Mouse (Mus musculus): ENCODE measurements at regions not wholly inside any gene's neighbourhood (a gene's known extent, or its start where the extent isn't known, plus 50 kb on each side); places are given as distances from the start of the nearest gene placed in this dataset.

GRCm38 (mm10) chr9:30772456-30772855, 149.8 kb downstream of the Adamts15 start:
- DNase-seq (ENCODE audit: extremely low spot score), result no peak

DNA sequence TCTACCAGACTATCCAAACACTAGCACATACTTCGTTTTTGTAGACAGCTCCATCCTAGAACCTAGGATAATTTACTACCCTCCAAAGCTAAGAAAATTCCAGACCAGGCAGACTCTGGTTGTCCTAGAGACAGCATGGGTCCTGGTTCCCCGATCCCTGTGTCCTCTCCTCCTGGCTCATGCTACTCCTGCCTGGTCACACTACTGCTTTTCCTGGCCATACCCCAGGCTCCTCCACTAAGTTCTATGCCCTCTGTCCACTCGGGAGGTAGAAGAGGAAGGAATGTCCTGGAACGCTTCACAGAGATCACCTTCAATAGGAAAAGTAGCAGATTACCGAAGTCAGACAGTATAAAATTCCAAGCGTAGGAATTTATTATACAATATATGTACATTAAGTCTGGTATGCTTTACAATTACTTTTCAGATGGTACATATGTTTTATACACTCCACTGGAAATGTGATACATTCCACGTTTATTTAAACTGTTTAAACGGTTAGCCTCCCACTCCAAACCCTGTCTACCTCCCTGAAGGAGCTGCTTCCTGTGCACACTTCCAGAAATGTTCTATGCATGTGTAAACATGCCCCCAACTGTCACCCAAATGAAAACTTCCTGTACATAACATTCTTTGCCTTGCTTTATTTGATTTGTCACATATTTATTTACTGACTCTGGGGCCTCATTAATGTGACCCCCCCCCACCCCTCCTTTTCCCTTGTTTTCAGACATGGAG, 151.6 kb downstream of the Adamts15 start:
- no peak for DNase-seq (ENCODE audit: extremely low spot score)

DNA sequence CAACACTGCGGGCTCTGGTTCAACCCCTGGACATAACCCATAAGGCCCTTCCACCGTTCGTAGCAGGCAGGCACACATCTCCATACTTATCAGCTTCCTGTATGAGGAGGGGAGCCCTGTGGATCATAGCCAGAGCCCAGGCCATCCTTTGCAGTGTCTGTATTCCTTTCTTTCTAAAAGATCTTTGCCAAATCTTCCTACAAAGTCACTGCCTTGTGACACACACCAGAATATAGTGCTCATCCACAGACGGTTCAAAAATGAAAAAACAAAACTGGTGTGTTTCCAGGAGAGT, 152.9 kb downstream of the Adamts15 start:
- DNase-seq (ENCODE audit: extremely low spot score), result no peak

DNA sequence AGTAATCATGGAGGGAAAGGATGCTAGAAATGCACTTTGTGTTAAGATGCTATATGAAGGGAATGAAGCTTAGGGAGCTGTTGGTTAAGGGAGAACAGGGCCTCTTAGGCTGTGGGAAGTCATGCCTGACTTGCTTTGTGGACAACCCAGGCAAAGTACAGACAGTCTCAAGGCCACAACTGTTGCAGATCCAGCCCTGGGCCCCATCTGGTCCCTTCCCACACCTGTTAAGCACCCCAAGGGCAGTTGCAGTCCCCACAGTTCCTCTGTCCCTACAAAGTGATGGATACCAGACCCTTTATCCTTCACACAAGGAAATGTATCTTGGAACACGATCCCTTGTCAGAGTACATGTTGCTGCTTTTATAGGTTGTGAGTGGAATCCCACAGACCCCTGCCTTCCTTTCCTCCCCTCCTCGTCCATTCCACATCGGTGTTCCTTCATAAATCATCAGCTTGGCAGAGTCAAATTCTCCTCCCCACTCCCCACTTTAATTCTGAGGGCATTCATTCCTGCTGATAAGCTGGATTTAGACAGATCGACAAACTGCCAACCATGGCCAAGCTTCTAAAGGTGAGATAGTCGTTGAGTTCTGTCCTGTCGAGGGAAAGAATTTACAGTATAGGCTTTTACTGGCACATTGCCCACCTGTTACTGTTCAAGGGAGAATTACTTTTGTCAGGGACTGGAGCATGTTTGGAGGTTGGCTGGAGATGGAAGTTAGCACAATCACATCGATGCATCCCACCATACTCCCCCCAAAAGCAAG, 153.4 kb downstream of the Adamts15 start:
- DNase-seq (ENCODE audit: extremely low spot score), result no peak

- no peak for DNase-seq (ENCODE audit: extremely low spot score)
These were observed 155.6 kb downstream of the Adamts15 start for GRCm38 (mm10) chr9:30766701-30767100.

GRCm38 (mm10) chr9:30766171-30766570, 156.1 kb downstream of the Adamts15 start:
- no peak for DNase-seq (ENCODE audit: extremely low spot score)

DNA sequence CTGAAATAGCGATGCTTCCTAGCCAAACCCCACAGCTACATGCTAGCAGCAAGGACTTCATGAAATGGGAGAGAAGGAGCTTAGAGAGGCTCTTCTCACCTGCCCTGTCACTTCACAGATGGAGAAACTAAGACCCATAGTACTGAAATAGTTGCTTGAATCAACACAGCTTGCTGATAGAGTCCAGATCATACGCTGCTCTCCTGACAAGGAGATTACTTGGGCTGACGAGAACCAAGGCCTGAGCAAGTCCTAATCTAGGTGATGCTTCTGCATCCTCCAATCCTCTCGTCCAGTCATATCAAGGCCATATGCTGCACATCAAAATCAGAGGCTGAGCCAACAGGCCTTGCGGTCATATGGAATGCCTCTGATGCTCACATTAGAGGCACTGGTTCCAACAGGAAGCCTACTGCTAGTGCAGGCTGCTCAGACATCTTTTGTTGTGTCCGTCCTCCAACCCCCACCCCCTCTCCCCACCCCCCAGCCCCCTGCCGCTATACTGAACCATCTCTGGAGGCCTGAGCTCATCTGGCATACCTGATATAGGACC, 157.2 kb downstream of the Adamts15 start:
- no peak for DNase-seq (ENCODE audit: extremely low spot score)

- no peak for DNase-seq (ENCODE audit: extremely low spot score)
These were observed 159.3 kb downstream of the Adamts15 start for GRCm38 (mm10) chr9:30762913-30763312.

DNA sequence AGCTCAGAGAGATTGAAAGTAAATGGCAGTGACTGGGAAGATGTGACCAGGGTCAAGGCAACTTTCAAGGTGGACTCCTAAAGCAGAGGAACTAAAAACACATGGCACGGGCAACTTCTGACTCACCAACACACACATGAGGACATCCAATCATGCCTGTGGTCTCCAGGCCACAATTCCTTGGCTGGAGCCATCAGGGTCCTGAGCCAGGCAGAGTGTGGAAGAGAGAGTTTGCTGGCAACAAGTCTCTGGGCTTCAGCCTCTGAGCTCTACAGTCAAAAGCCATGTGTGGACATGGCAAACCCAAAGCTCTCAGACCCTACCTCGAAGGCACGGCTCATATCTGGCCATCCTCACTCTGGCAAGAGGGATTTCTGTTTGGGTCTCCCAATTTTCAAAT, 164.1 kb downstream of the Adamts15 start:
- no peak for DNase-seq (ENCODE audit: extremely low spot score)

DNA sequence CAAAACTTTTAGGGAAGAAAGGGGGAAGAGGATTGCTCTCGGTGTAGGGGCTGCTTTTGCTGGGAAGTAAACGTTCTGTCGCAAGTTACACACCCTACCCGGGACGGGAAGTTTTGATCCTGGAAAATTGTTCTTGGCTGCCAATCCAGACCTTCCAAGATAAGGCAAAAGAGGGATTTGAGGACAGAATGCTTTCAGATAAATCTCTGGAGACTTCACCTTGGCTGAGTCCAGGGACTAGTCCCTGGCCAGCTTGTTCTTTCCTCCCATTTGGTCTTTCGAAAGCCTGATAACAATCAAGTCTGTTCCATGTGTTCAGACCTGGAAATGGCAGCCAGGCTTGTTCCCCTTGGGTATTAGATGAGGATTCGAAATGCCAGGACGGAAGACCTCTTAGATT, 164.8 kb downstream of the Adamts15 start:
- DNase-seq (ENCODE audit: extremely low spot score), result no peak

- DNase-seq (ENCODE audit: extremely low spot score), result no peak
These were observed 165.5 kb downstream of the Adamts15 start for GRCm38 (mm10) chr9:30756796-30757195.

- DNase-seq (ENCODE audit: extremely low spot score), result no peak
These were observed 166.7 kb downstream of the Adamts15 start for GRCm38 (mm10) chr9:30755586-30755985.

DNA sequence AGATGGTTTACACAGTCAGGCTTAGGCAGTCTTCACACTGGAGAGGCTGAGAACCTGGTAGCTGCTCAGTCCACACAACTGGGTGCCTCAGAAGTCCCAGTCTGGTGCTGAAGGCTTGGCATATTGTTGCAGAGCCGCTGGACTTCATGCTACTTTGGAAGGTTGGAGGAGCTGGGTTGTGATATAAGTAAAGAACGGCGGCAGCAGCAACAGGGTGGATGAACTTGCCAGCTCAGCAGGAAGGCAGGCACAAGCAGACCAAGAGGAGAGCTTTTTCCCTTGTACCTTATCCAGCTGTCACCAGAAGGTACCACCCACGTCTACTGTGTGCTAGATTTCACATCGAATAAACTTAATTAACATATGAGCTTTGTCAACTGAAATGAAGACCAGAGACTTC, 167.4 kb downstream of the Adamts15 start:
- DNase-seq (ENCODE audit: extremely low spot score), result no peak

- DNase-seq (ENCODE audit: extremely low spot score), result no peak
These were observed 178.8 kb downstream of the Adamts15 start for GRCm38 (mm10) chr9:30743471-30743870.

- DNase-seq (ENCODE audit: extremely low spot score), result no peak
These were observed 179.7 kb downstream of the Adamts15 start for GRCm38 (mm10) chr9:30742471-30743098.

- DNase-seq (ENCODE audit: extremely low spot score), result no peak
These were observed 190.6 kb downstream of the Adamts15 start for GRCm38 (mm10) chr9:30731687-30732086.

GRCm38 (mm10) chr9:30723364-30724070, 198.7 kb downstream of the Adamts15 start:
- DNase-seq (ENCODE audit: extremely low spot score), result no peak

DNA sequence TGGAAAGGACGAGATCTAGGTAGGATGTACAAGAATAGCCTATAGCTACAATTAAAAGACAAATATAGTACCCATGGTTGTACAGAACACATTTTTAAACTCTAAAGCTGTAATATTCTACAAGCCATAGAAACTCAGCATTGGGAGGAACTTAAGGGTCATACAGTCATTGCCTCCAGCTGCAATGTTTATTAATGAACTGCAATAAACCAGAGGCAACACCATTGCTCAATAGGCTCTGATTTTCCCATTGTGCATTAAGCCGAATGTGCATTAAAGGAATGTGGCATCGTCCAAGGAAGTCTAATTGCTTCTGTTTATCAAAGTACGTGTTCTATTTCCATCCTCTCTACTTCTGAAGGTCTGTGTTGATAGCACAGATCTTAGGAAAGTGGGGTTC, 200.4 kb downstream of the Adamts15 start:
- DNase-seq (ENCODE audit: extremely low spot score), result no peak

DNA sequence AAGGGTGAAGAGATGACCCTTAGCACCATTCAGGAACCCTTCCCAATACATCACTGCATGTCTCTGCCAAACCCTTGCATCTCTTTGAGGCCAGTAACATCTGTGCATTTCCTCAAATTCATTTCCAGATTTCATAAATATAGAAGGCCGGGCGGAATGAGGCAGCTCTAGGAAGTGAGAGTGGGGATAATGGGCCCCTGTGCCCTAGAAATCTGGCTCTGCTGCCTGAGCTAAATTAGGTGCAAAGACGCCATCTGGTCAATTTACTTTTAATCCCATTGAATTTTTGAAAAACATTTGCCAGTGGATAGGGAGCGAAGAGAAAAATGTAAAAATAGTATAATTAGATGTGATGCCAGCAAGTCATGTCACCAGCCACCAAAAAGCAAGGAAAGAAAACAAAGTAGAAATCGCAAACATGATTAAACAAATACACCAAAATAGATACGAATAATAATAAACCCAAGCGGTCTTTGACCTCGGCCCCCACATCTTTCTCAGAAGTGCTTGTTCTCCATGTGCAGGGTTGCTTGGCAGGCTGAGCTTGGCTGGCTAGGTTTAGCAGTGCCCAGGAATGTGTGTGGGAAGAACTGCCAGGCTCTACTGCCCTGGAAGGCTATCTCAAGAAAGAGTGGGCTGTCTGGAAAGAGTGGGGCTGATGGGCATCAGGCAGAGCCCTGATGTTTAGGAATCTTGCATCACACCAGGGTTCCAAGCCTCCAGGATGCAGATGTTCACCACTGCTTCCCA, 205.7 kb downstream of the Adamts15 start:
- DNase-seq (ENCODE audit: extremely low spot score), result no peak

DNA sequence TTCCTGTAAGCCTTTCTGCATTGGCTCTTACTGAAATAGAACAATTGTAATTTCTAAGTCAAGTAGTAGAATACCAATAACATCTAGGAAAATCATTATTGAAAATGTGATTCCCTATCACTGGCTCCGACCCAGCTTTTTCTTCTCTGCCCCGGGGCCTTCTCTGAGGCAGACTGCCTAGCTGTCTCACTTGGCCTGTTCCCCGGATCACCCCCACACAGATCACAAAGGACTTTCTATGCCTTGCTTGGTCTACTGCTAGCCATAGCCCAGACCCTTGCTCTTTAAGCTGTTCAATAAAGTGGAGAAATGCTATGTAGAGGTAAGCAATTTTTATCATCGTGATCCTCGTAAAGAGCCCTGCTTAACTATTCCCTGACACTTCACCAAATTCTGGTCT, 212.1 kb downstream of the Adamts15 start:
- no peak for DNase-seq (ENCODE audit: extremely low spot score)

- peak; percentile 22 for DNase-seq (ENCODE audit: extremely low spot score)
These were observed 222.4 kb downstream of the Adamts15 start for GRCm38 (mm10) chr9:30699848-30700247.

Data from embryo, embryonic 9.5 days (tissue).